ENCODE assay signal across 23 mouse cellular contexts in the genomic region with DNA sequence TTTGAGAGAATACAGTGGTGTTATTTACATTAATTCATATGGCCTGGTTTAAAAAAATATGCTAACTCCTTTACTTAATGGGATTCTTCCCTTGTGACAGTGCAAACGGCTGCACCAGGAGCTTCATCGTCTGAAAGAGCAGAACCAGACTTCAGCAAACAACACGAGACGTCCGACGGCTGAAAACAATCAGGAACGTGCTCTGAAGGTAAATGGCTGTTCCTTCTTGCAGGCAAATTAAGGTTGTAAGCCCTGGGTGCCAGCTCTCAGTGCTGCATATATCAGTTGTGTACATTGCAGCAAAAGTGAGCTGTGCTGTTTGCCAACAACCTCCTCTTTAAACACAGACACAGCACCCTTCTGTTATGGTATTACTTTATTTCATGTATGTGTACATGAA.
"Had no signal": no experiment of that assay in that cellular context is flagged by ENCODE, and none has a peak within 500 bp of the region (broad histone marks: within the 10 kb centered on the region; RNA-seq: fewer than 3 reads in every experiment).

No protein-coding gene starts in this region.

- H3K4me1 ChIP-seq: heart, embryonic 10.5 days; heart, embryonic 12.5 days; hindbrain, embryonic 13.5 days; intestine, embryonic 15.5 days; limb, embryonic 10.5 days; limb, embryonic 12.5 days had no signal

- H3K27ac ChIP-seq: gastrocnemius, adult 2 months; heart, embryonic 10.5 days; hindbrain, embryonic 13.5 days; intestine, embryonic 15.5 days; layer of hippocampus, adult 2 months; left cerebral cortex, adult 2 months; limb, embryonic 10.5 days; limb, embryonic 12.5 days had no signal

- H3K36me3 ChIP-seq: intestine, embryonic 15.5 days; limb, embryonic 10.5 days; limb, embryonic 12.5 days had no signal

- H3K9ac ChIP-seq: heart, embryonic 12.5 days; hindbrain, embryonic 13.5 days; intestine, embryonic 15.5 days; limb, embryonic 12.5 days had no signal

- H3K4me2 ChIP-seq: heart, embryonic 12.5 days; hindbrain, embryonic 13.5 days; intestine, embryonic 15.5 days; limb, embryonic 12.5 days had no signal

- H3K27me3 ChIP-seq: heart, embryonic 12.5 days; hindbrain, embryonic 13.5 days; intestine, embryonic 15.5 days; limb, embryonic 12.5 days had no signal

- H3K9me3 ChIP-seq: heart, embryonic 10.5 days; hindbrain, embryonic 13.5 days; intestine, embryonic 15.5 days; limb, embryonic 10.5 days; limb, embryonic 12.5 days had no signal

- DNase-seq: gastrocnemius, adult 2 months; gastrocnemius, postnatal 10 days; gastrocnemius, postnatal 25 days; heart, adult 18-20 months; heart, postnatal 10 days; heart, postnatal 4 days; kidney, adult 18-20 months; kidney, adult 8-10 months; kidney, postnatal 10 days; kidney, postnatal 25 days; kidney, postnatal 4 days; liver had no signal

- H3K4me3 ChIP-seq: gastrocnemius, adult 2 months; heart, embryonic 10.5 days; heart, embryonic 12.5 days; hindbrain, embryonic 13.5 days; intestine, embryonic 15.5 days; layer of hippocampus, adult 2 months; left cerebral cortex, adult 2 months; limb, embryonic 10.5 days; limb, embryonic 12.5 days had no signal

- ATAC-seq: hindbrain, embryonic 16.5 days; inflammation-experienced regulatory T-cells, adult 6 months; intestine, embryonic 15.5 days; intestine, postnatal 0 days had no signal
